Mouse (Mus musculus) neutrophil, adult 5-6 weeks (primary cell): ENCODE measurements around the gene Slc8a3. TPM values are rescaled to one million over a fixed set of nuclear protein-coding genes. Genes with fewer than 3 reads are reported as not detected.

ENCODE experiments used
- ATAC-seq: fragments of 151-379, 151-347 bp; 2 replicates; pipeline ENCODE4 v1.8.0; 2017; ENCODE audit warnings: mild to moderate bottlenecking, moderate TSS enrichment; ENCODE audit not compliant: insufficient number of reproducible peaks, poor library complexity, low FRiP score, severe bottlenecking; ENCODE audit errors: extremely low read depth
- total RNA-seq: library from RNA; stranded (forward); fragments of 200-1000 nt; gene quantifications from 2 replicates; pipeline ENCODE4 v1.2.3, GENCODE M21; 2017

Slc8a3 gene
- total RNA-seq, 1 experiment from 2014 or later, result not detected

GRCm38 (mm10) chr12:81156841-81157240 is 176.1 kb downstream of the Slc8a3 start:
- no peak for ATAC-seq

GRCm38 (mm10) chr12:81155675-81156074 is 177.3 kb downstream of the Slc8a3 start:
- no peak for ATAC-seq

GRCm38 (mm10) chr12:81152082-81152481 is 180.9 kb downstream of the Slc8a3 start:
- ATAC-seq, result no peak

- no peak for ATAC-seq
Measured at GRCm38 (mm10) chr12:81150917-81151316, 182.1 kb downstream of the Slc8a3 start.

- ATAC-seq, result no peak
Measured at GRCm38 (mm10) chr12:81147956-81148355, 185.0 kb downstream of the Slc8a3 start.

Other genes starting within 250 kb of the Slc8a3 start
- gene Gm4787, start 46.3 kb upstream of the Slc8a3 start, total RNA-seq, result 0.47 and 0.74 TPM in 2 replicates
- 2.0 and 2.5 TPM in 2 replicates for gene Adam4, start 88.8 kb upstream of the Slc8a3 start, total RNA-seq
- gene Cox16, start 151.9 kb upstream of the Slc8a3 start, total RNA-seq, result 61.4 and 65.4 TPM in 2 replicates
- 20.5 and 25.6 TPM in 2 replicates for gene Gm20498, start 199.7 kb upstream of the Slc8a3 start, total RNA-seq
- 40.0 and 40.6 TPM in 2 replicates for gene Synj2bp, start 199.7 kb upstream of the Slc8a3 start, total RNA-seq
- 0.12 and 0.47 TPM in 2 replicates for gene Adam21, start 235.3 kb upstream of the Slc8a3 start, total RNA-seq